Mouse (Mus musculus): ENCODE measurements around the gene Dnm3. TPM values are rescaled to one million over a fixed set of nuclear protein-coding genes. Genes with fewer than 3 reads are reported as not detected.
A peak's percentile ranks its signal among the peaks of the same experiment; 100 is the strongest.

Gene Dnm3
- total and polyA plus RNA-seq, 3 experiments, result not detected

DNA sequence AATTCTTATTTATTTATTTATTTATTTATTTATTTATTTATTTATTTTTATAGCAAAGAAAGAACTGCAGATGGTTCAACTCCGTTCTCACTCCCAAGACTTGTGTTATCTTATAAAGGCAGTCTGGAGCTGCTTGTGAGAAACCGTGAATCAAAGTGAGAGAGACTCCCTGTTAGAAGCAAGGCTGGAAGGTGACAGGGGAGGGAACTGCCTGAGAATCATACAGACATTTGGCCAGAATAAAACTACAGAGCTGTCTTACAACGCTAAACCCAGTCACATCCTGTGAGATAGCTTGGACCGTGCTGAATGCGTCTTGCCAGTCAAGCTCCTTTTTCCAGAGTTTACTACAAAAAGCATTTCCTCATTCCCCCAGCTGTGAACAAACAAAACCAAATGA lies 439.4 kb downstream of the Dnm3 start:
- Histone ChIP-seq H3K27me3 (ENCODE audit: control insufficient read depth in 1 of 2, insufficient read depth in 2 of 2, low read length in 2 of 2) (no peaks in the 10 kb centered on the region; a peak in 1 of 4 replicates), H3K9ac (ENCODE audit: control insufficient read depth, low read depth, low read length, poor library complexity, severe bottlenecking) (no peak overlapping the region), H3K4me3 (ENCODE audit: control insufficient read depth in 1 of 2, insufficient read depth in 1 of 2, low read depth in 2 of 2, low read length in 2 of 2) (peak overlapping the region; percentile 40 to 42), H3K27ac (ENCODE audit: control insufficient read depth, low read depth, low read length) (no peak overlapping the region), H3K36me3 (ENCODE audit: control insufficient read depth in 1 of 2, insufficient read depth in 2 of 2, low read length in 2 of 2) (peaks cover 0 to 4% of the 10 kb centered on the region in 2 experiments; a peak in 2 of 4 replicates), H3K9me3 (replicated peaks; ENCODE audit: insufficient read depth, low read length) (no peaks in the 10 kb centered on the region), H3K4me1 (ENCODE audit: control insufficient read depth in 1 of 2, insufficient read depth in 2 of 2, low read length in 2 of 2) (0 out of 4 replicates have a peak, but pooled peaks cover 0 to 4% of the 10 kb centered on the region in 2 experiments), H3K79me2 (ENCODE audit: control insufficient read depth, insufficient read depth, low read length, poor library complexity) (no peaks in the 10 kb centered on the region)
- peak; percentile 30 for DNase-seq (ENCODE audit: low read depth, low spot score)
- no peak for TF ChIP-seq ZNF384 (IDR thresholded peaks at IDR 0.05; ENCODE audit: low read depth, low read length)
- no peak for TF ChIP-seq USF2 (IDR thresholded peaks at IDR 0.05; ENCODE audit: borderline replicate concordance in 1 of 2, insufficient read depth in 1 of 2, low read depth in 1 of 2, low read length in 2 of 2)
- no peak for TF ChIP-seq NELFE (IDR thresholded peaks at IDR 0.05; ENCODE audit: low read depth, low read length)
- TF ChIP-seq ZKSCAN1 (IDR thresholded peaks at IDR 0.05; ENCODE audit: low read depth, low read length), result no peak
- TF ChIP-seq E2F4 (IDR thresholded peaks at IDR 0.05; ENCODE audit: borderline replicate concordance, low read depth, low read length), result no peak
- TF ChIP-seq MYB (IDR thresholded peaks at IDR 0.05; ENCODE audit: low read depth, low read length), result no peak

DNA sequence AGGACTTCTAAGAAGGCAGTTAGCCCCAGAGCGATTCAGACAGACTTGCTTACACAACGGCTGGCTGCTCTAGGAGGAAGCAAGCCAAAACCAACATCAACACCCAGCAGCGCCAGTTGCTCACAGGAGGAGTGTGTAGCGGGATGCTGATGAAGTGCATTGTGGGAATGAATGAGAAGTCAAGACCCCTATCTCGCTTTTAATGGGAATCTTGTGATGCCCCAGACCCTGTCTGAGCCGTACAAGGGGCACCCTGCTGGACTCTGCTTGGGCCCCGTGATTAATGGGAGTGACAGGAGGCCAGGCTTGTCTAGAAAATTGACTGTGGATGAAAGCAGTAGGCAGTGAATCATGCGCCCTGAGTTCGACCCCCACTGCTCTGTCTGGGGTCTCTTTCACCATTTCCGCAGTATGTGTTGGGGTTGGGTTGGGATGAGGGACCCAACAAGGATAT lies 439.8 kb downstream of the Dnm3 start:
- peak; percentile 4 for DNase-seq (ENCODE audit: low read depth, low spot score)
- no peak overlapping the region for H3K27ac ChIP-seq (ENCODE audit: control insufficient read depth, low read depth, low read length)
- peaks cover 0 to 4% of the 10 kb centered on the region in 2 experiments; a peak in 2 of 4 replicates for H3K36me3 ChIP-seq (ENCODE audit: control insufficient read depth in 1 of 2, insufficient read depth in 2 of 2, low read length in 2 of 2)
- 0 out of 4 replicates have a peak, but pooled peaks cover 0 to 4% of the 10 kb centered on the region in 2 experiments for H3K4me1 ChIP-seq (ENCODE audit: control insufficient read depth in 1 of 2, insufficient read depth in 2 of 2, low read length in 2 of 2)
- H3K9me3 ChIP-seq (replicated peaks; ENCODE audit: insufficient read depth, low read length), result no peaks in the 10 kb centered on the region
- no peak for TF ChIP-seq E2F4 (IDR thresholded peaks at IDR 0.05; ENCODE audit: borderline replicate concordance, low read depth, low read length)
- no peak for TF ChIP-seq MEF2A (IDR thresholded peaks at IDR 0.05; ENCODE audit: extremely low read depth, insufficient replicate concordance, low read depth, low read length, poor library complexity, severe bottlenecking)
- no peak for TF ChIP-seq GABPA (IDR thresholded peaks at IDR 0.05; ENCODE audit: low read depth, low read length)
- TF ChIP-seq CTCF (IDR thresholded peaks at IDR 0.05 in 2 of 3, conservative IDR thresholded peaks at IDR 0.05 in 1 of 3; ENCODE audit: control insufficient read depth in 1 of 3, insufficient read depth in 1 of 3, low read depth in 2 of 3, low read length in 3 of 3, poor library complexity in 1 of 3, severe bottlenecking in 1 of 3), result no peak
- TF ChIP-seq MAFK (IDR thresholded peaks at IDR 0.05; ENCODE audit: borderline replicate concordance, low read depth, low read length), result no peak
- no peak for TF ChIP-seq RAD21 (IDR thresholded peaks at IDR 0.05; ENCODE audit: low read depth, low read length)
- TF ChIP-seq MYC (IDR thresholded peaks at IDR 0.05; ENCODE audit: low read depth, low read length), result no peak
- no peak for TF ChIP-seq MAZ (IDR thresholded peaks at IDR 0.05; ENCODE audit: low read depth, low read length)
- no peak for TF ChIP-seq ZNF384 (IDR thresholded peaks at IDR 0.05; ENCODE audit: low read depth, low read length)
- no peak for TF ChIP-seq ZMIZ1 (IDR thresholded peaks at IDR 0.05; ENCODE audit: low read depth, low read length)
- TF ChIP-seq EP300 (IDR thresholded peaks at IDR 0.05; ENCODE audit: low read depth in 1 of 2, low read length in 2 of 2), result no peak
- no peak for TF ChIP-seq MAX (IDR thresholded peaks at IDR 0.05; ENCODE audit: low read length)
- TF ChIP-seq TBP (IDR thresholded peaks at IDR 0.05; ENCODE audit: low read depth, low read length), result no peak
- no peak for TF ChIP-seq TCF12 (IDR thresholded peaks at IDR 0.05; ENCODE audit: low read depth, low read length)
- no peak for TF ChIP-seq ZC3H11A (IDR thresholded peaks at IDR 0.05; ENCODE audit: low read depth, low read length)
- TF ChIP-seq NRF1 (IDR thresholded peaks at IDR 0.05; ENCODE audit: insufficient read depth, low read depth, low read length, poor library complexity, severe bottlenecking), result no peak
- TF ChIP-seq SIN3A (IDR thresholded peaks at IDR 0.05; ENCODE audit: low read length), result no peak
- no peak overlapping the region for H3K4me3 ChIP-seq (ENCODE audit: control insufficient read depth in 1 of 2, insufficient read depth in 1 of 2, low read depth in 2 of 2, low read length in 2 of 2)
- H3K9ac ChIP-seq (ENCODE audit: control insufficient read depth, low read depth, low read length, poor library complexity, severe bottlenecking), result no peak overlapping the region
- H3K27me3 ChIP-seq (ENCODE audit: control insufficient read depth in 1 of 2, insufficient read depth in 2 of 2, low read length in 2 of 2), result no peaks in the 10 kb centered on the region; a peak in 1 of 4 replicates
- no peaks in the 10 kb centered on the region for H3K79me2 ChIP-seq (ENCODE audit: control insufficient read depth, insufficient read depth, low read length, poor library complexity)
